Mouse (Mus musculus): ENCODE results near the gene Tmem97. TPM values are rescaled to one million over a fixed set of nuclear protein-coding genes. Genes with fewer than 3 reads are reported as not detected.

The Tmem97 gene
- polyA plus RNA-seq, 1 experiment from 2014 or later = 44.0 TPM

- H3K27ac ChIP-seq (ENCODE audit: low read depth, low read length) = no peak overlapping the region
- no peaks in the 10 kb centered on the region for H3K27me3 ChIP-seq (replicated peaks; ENCODE audit: control insufficient read depth, insufficient read depth, low read length)
- no peaks in the 10 kb centered on the region; the same call in 1 of the 2 replicates for H3K4me1 ChIP-seq (ENCODE audit: control insufficient read depth, insufficient read depth, low read depth, low read length)
- H3K9me3 ChIP-seq (ENCODE audit: control insufficient read depth, low read length) = no peaks in the 10 kb centered on the region
- ATAC-seq = no peak; the same call in 1 of the 2 replicates
- H3K36me3 ChIP-seq (ENCODE audit: control insufficient read depth, insufficient read depth, low read length) = peaks cover 60% of the 10 kb centered on the region
- no peak overlapping the region for H3K9ac ChIP-seq (ENCODE audit: low read depth, low read length)
- 62% methylated on average over 9 of the region's 9 CpGs for WGBS
- no peak overlapping the region for H3K4me3 ChIP-seq (ENCODE audit: low read length)
- H3K4me2 ChIP-seq (ENCODE audit: low read length) = no peak overlapping the region
Observed at GRCm38 (mm10) chr11:78523241-78523955, 27.2 kb downstream of the Tmem97 start.

GRCm38 (mm10) chr11:78522481-78522997 lies 28.0 kb downstream of the Tmem97 start:
- Histone ChIP-seq H3K9ac (ENCODE audit: low read depth, low read length) (no peak overlapping the region), H3K4me3 (ENCODE audit: low read length) (no peak overlapping the region), H3K4me2 (ENCODE audit: low read length) (no peak overlapping the region), H3K4me1 (ENCODE audit: control insufficient read depth, insufficient read depth, low read depth, low read length) (no peaks in the 10 kb centered on the region; the same call in 1 of the 2 replicates), H3K27ac (ENCODE audit: low read depth, low read length) (peak overlapping the region; percentile 0; the same call in 1 of the 2 replicates), H3K27me3 (replicated peaks; ENCODE audit: control insufficient read depth, insufficient read depth, low read length) (no peaks in the 10 kb centered on the region), H3K36me3 (ENCODE audit: control insufficient read depth, insufficient read depth, low read length) (peaks cover 60% of the 10 kb centered on the region), H3K9me3 (ENCODE audit: control insufficient read depth, low read length) (no peaks in the 10 kb centered on the region)
- ATAC-seq = no peak
- WGBS = 94% methylated on average over 1 of the region's 1 CpGs

- Histone ChIP-seq H3K27ac (ENCODE audit: low read depth, low read length) (peak overlapping the region; percentile 30; the same call in 1 of the 2 replicates), H3K36me3 (ENCODE audit: control insufficient read depth, insufficient read depth, low read length) (peaks cover 57% of the 10 kb centered on the region), H3K4me1 (ENCODE audit: control insufficient read depth, insufficient read depth, low read depth, low read length) (no peaks in the 10 kb centered on the region; the same call in 1 of the 2 replicates), H3K27me3 (replicated peaks; ENCODE audit: control insufficient read depth, insufficient read depth, low read length) (no peaks in the 10 kb centered on the region), H3K9me3 (ENCODE audit: control insufficient read depth, low read length) (no peaks in the 10 kb centered on the region), H3K4me2 (ENCODE audit: low read length) (no peak overlapping the region), H3K4me3 (ENCODE audit: low read length) (no peak overlapping the region), H3K9ac (ENCODE audit: low read depth, low read length) (no peak overlapping the region)
- no peak for ATAC-seq
- 92% methylated on average over 3 of the region's 3 CpGs for WGBS
Observed at GRCm38 (mm10) chr11:78521880-78522279, 28.7 kb downstream of the Tmem97 start.

GRCm38 (mm10) chr11:78518931-78519330 lies 31.6 kb downstream of the Tmem97 start:
- H3K27ac ChIP-seq (ENCODE audit: low read depth, low read length) = no peak overlapping the region
- no peaks in the 10 kb centered on the region for H3K9me3 ChIP-seq (ENCODE audit: control insufficient read depth, low read length)
- H3K36me3 ChIP-seq (ENCODE audit: control insufficient read depth, insufficient read depth, low read length) = peaks cover 51% of the 10 kb centered on the region
- 82% methylated on average over 10 of the region's 10 CpGs for WGBS
- no peak overlapping the region for H3K4me3 ChIP-seq (ENCODE audit: low read length)
- no peak for ATAC-seq
- no peak overlapping the region for H3K4me2 ChIP-seq (ENCODE audit: low read length)
- H3K4me1 ChIP-seq (ENCODE audit: control insufficient read depth, insufficient read depth, low read depth, low read length) = no peaks in the 10 kb centered on the region; the same call in 1 of the 2 replicates
- H3K9ac ChIP-seq (ENCODE audit: low read depth, low read length) = no peak overlapping the region
- no peaks in the 10 kb centered on the region for H3K27me3 ChIP-seq (replicated peaks; ENCODE audit: control insufficient read depth, insufficient read depth, low read length)

GRCm38 (mm10) chr11:78515549-78516325 lies 34.8 kb downstream of the Tmem97 start:
- H3K4me1 ChIP-seq (ENCODE audit: control insufficient read depth, insufficient read depth, low read depth, low read length) = peaks cover 11% of the 10 kb centered on the region
- whole genome bisulfite sequencing = 62% methylated on average over 2 of the region's 2 CpGs
- H3K36me3 ChIP-seq (ENCODE audit: control insufficient read depth, insufficient read depth, low read length) = peaks cover 35% of the 10 kb centered on the region
- H3K9ac ChIP-seq (ENCODE audit: low read depth, low read length) = no peak overlapping the region
- H3K9me3 ChIP-seq (ENCODE audit: control insufficient read depth, low read length) = no peaks in the 10 kb centered on the region
- ATAC-seq = no peak
- H3K4me3 ChIP-seq (ENCODE audit: low read length) = no peak overlapping the region
- H3K27me3 ChIP-seq (replicated peaks; ENCODE audit: control insufficient read depth, insufficient read depth, low read length) = no peaks in the 10 kb centered on the region
- H3K4me2 ChIP-seq (ENCODE audit: low read length) = no peak overlapping the region
- H3K27ac ChIP-seq (ENCODE audit: low read depth, low read length) = no peak overlapping the region

- no peak for ATAC-seq
- peak overlapping the region; percentile 96; the same call in 1 of the 2 replicates for H3K9ac ChIP-seq (ENCODE audit: low read depth, low read length)
- no peak overlapping the region for H3K27ac ChIP-seq (ENCODE audit: low read depth, low read length)
- H3K4me3 ChIP-seq (ENCODE audit: low read length) = peak overlapping the region; percentile 81
- H3K27me3 ChIP-seq (replicated peaks; ENCODE audit: control insufficient read depth, insufficient read depth, low read length) = no peaks in the 10 kb centered on the region
- no peaks in the 10 kb centered on the region for H3K9me3 ChIP-seq (ENCODE audit: control insufficient read depth, low read length)
- WGBS = 79% methylated on average over 3 of the region's 3 CpGs
- peak overlapping the region; percentile 86 for H3K4me2 ChIP-seq (ENCODE audit: low read length)
- H3K36me3 ChIP-seq (ENCODE audit: control insufficient read depth, insufficient read depth, low read length) = peaks cover 29% of the 10 kb centered on the region
- H3K4me1 ChIP-seq (ENCODE audit: control insufficient read depth, insufficient read depth, low read depth, low read length) = peaks cover 11% of the 10 kb centered on the region
Observed at GRCm38 (mm10) chr11:78513106-78513790, 37.3 kb downstream of the Tmem97 start.

- no peaks in the 10 kb centered on the region for H3K27me3 ChIP-seq (replicated peaks; ENCODE audit: control insufficient read depth, insufficient read depth, low read length)
- peak within 1 kb of the TSS; percentile 96 for H3K9ac ChIP-seq (ENCODE audit: low read depth, low read length)
- H3K36me3 ChIP-seq (ENCODE audit: control insufficient read depth, insufficient read depth, low read length) = peaks cover 30% of the 10 kb centered on the region
- WGBS = 1% methylated on average over 67 of the region's 67 CpGs
- H3K27ac ChIP-seq (ENCODE audit: low read depth, low read length) = peak within 1 kb of the TSS; percentile 86
- ATAC-seq = peak; percentile 96
- peak within 1 kb of the TSS; percentile 81 for H3K4me3 ChIP-seq (ENCODE audit: low read length)
- H3K4me2 ChIP-seq (ENCODE audit: low read length) = peak within 1 kb of the TSS; percentile 86
- no peaks in the 10 kb centered on the region for H3K9me3 ChIP-seq (ENCODE audit: control insufficient read depth, low read length)
- peaks cover 11% of the 10 kb centered on the region for H3K4me1 ChIP-seq (ENCODE audit: control insufficient read depth, insufficient read depth, low read depth, low read length)
Observed at GRCm38 (mm10) chr11:78512025-78512957, 38.3 kb downstream of the Tmem97 start, which contains the start of the genes Tmem199 and Poldip2. Gene Tmem199, minus strand, starts transcription at chr11:78512172. Gene Poldip2, plus strand, starts transcription at chr11:78512193.

DNA sequence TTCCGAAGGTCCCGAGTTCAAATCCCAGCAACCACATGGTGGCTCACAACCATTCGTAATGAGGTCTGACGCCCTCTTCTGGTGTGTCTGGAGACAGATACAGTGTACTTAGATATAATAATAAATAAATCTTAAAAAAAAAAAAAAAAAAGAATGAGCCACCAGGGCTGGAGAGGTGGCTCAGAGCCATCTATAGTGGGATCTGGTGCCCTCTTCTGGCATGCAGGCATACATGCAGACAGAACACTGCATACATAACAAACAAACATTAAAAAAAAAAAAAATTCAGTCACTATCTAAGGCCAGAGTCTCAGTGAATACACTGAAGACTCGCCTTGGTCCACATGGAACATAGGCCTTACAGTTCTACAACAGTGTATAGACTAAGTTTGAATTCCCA lies 41.4 kb downstream of the Tmem97 start:
- H3K4me1 ChIP-seq (ENCODE audit: control insufficient read depth, insufficient read depth, low read depth, low read length) = peaks cover 11% of the 10 kb centered on the region
- WGBS = 78% methylated on average over 5 of the region's 5 CpGs
- no peak overlapping the region for H3K4me2 ChIP-seq (ENCODE audit: low read length)
- H3K9ac ChIP-seq (ENCODE audit: low read depth, low read length) = no peak overlapping the region
- H3K27ac ChIP-seq (ENCODE audit: low read depth, low read length) = no peak overlapping the region
- ATAC-seq = no peak
- no peaks in the 10 kb centered on the region for H3K27me3 ChIP-seq (replicated peaks; ENCODE audit: control insufficient read depth, insufficient read depth, low read length)
- H3K9me3 ChIP-seq (ENCODE audit: control insufficient read depth, low read length) = no peaks in the 10 kb centered on the region
- no peak overlapping the region for H3K4me3 ChIP-seq (ENCODE audit: low read length)
- H3K36me3 ChIP-seq (ENCODE audit: control insufficient read depth, insufficient read depth, low read length) = peaks cover 19% of the 10 kb centered on the region; the same call in 1 of the 2 replicates

Measured in hindbrain, embryonic 16.5 days (tissue).